Mouse (Mus musculus) bone marrow macrophage, adult 2 months (primary cell): ENCODE measurements around the gene Eif3f. TPM values are rescaled to one million over a fixed set of nuclear protein-coding genes. Genes with fewer than 3 reads are reported as not detected.

Source experiments
- H3K27ac ChIP-seq: 2 replicates; pipeline ENCODE4 v1.5.1; 2012; ENCODE audit warnings: low read depth, low read length; ENCODE audit not compliant: insufficient read depth
- H3K4me1 ChIP-seq: 2 replicates; pipeline ENCODE4 v1.6.1; 2012; ENCODE audit warnings: low read length; ENCODE audit not compliant: control insufficient read depth, insufficient read depth
- H3K4me3 ChIP-seq: 2 replicates; pipeline ENCODE4 v1.5.1; 2012; ENCODE audit warnings: mild to moderate bottlenecking, low read length, moderate library complexity; ENCODE audit not compliant: insufficient read depth
- CTCF ChIP-seq: IDR thresholded peaks from 2 replicates; pipeline ENCODE4 v1.5.1; 2012; ENCODE audit warnings: low read depth, mild to moderate bottlenecking, low read length, moderate library complexity
- POLR2A ChIP-seq: IDR thresholded peaks from 2 replicates; pipeline ENCODE4 v1.6.1; 2012; ENCODE audit warnings: mild to moderate bottlenecking, low read depth, low read length, borderline replicate concordance
- polyA plus RNA-seq: library from polyadenylated mRNA; stranded (reverse); fragments of >200 nt; gene quantifications from 2 replicates; pipeline ENCODE4 v1.2.4, GENCODE M21; 2012; ENCODE audit not compliant: missing spikeins, insufficient read depth, insufficient read length

The Eif3f gene
- polyA plus RNA-seq, 1 experiment, result 191 TPM

GRCm38 (mm10) chr7:108941466-108941865 lies 7.2 kb downstream of the Eif3f start:
- Histone ChIP-seq H3K4me3 (no peak overlapping the region), H3K27ac (no peak overlapping the region), H3K4me1 (no peaks in the 10 kb centered on the region)
- no peak for TF ChIP-seq CTCF
- no peak for TF ChIP-seq POLR2A

GRCm38 (mm10) chr7:108944002-108944401 lies 9.8 kb downstream of the Eif3f start:
- no peak for TF ChIP-seq POLR2A
- no peak for TF ChIP-seq CTCF
- no peak overlapping the region for H3K27ac ChIP-seq

GRCm38 (mm10) chr7:108948611-108949010 lies 14.4 kb downstream of the Eif3f start:
- no peak overlapping the region for H3K4me3 ChIP-seq
- 0 out of 2 replicates have a peak, but pooled peaks cover 2% of the 10 kb centered on the region for H3K4me1 ChIP-seq
- no peak for TF ChIP-seq POLR2A
- TF ChIP-seq CTCF, result no peak
- no peak overlapping the region for H3K27ac ChIP-seq

More at GRCm38 (mm10) chr7:108944002-108944401, 9.8 kb downstream of the Eif3f start:
- Histone ChIP-seq H3K4me1 (no peaks in the 10 kb centered on the region), H3K4me3 (no peak overlapping the region)

- TF ChIP-seq POLR2A (no peak), CTCF (no peak)
- Histone ChIP-seq H3K27ac (no peak overlapping the region), H3K4me1 (0 out of 2 replicates have a peak, but pooled peaks cover 2% of the 10 kb centered on the region), H3K4me3 (no peak overlapping the region)
These were observed 15.1 kb downstream of the Eif3f start for GRCm38 (mm10) chr7:108949301-108949700.

- peak within 1 kb of the TSS; percentile 24; the same call in 1 of the 2 replicates for H3K4me3 ChIP-seq
These were observed 16.1 kb downstream of the Eif3f start, which contains the start of gene Tub for GRCm38 (mm10) chr7:108950312-108950761. Gene Tub (plus strand): TSS chr7:108950338.

GRCm38 (mm10) chr7:108950762-108951331 lies 16.6 kb downstream of the Eif3f start:
- peak overlapping the region; percentile 24; the same call in 1 of the 2 replicates for H3K4me3 ChIP-seq

More at GRCm38 (mm10) chr7:108950312-108950761, 16.1 kb downstream of the Eif3f start, which contains the start of gene Tub:
- Histone ChIP-seq H3K27ac (no peak within 1 kb of the TSS), H3K4me1 (0 out of 2 replicates have a peak, but pooled peaks cover 2% of the 10 kb centered on the region)
- no peak for TF ChIP-seq CTCF
- no peak for TF ChIP-seq POLR2A

GRCm38 (mm10) chr7:108952801-108953200 lies 18.6 kb downstream of the Eif3f start:
- Histone ChIP-seq H3K27ac (no peak overlapping the region), H3K4me1 (peaks cover 4% of the 10 kb centered on the region; the same call in 1 of the 2 replicates), H3K4me3 (no peak overlapping the region)
- TF ChIP-seq CTCF (no peak), POLR2A (no peak)

More at GRCm38 (mm10) chr7:108950762-108951331, 16.6 kb downstream of the Eif3f start:
- Histone ChIP-seq H3K27ac (no peak overlapping the region), H3K4me1 (0 out of 2 replicates have a peak, but pooled peaks cover 2% of the 10 kb centered on the region)
- TF ChIP-seq CTCF, result no peak
- no peak for TF ChIP-seq POLR2A

GRCm38 (mm10) chr7:108954185-108954584 lies 20.0 kb downstream of the Eif3f start:
- H3K4me1 ChIP-seq, result peaks cover 4% of the 10 kb centered on the region; the same call in 1 of the 2 replicates
- no peak overlapping the region for H3K4me3 ChIP-seq
- no peak overlapping the region for H3K27ac ChIP-seq
- TF ChIP-seq CTCF, result peak; percentile 56
- no peak for TF ChIP-seq POLR2A

GRCm38 (mm10) chr7:108957734-108958133 lies 23.5 kb downstream of the Eif3f start:
- Histone ChIP-seq H3K4me3 (no peak overlapping the region), H3K27ac (no peak overlapping the region), H3K4me1 (peaks cover 4% of the 10 kb centered on the region; the same call in 1 of the 2 replicates)
- TF ChIP-seq POLR2A, result no peak
- TF ChIP-seq CTCF, result no peak

- H3K4me3 ChIP-seq, result no peak overlapping the region
- TF ChIP-seq POLR2A, result no peak
- peak; percentile 35; the same call in 1 of the 2 replicates for TF ChIP-seq CTCF
- H3K27ac ChIP-seq, result no peak overlapping the region
These were observed 31.8 kb downstream of the Eif3f start for GRCm38 (mm10) chr7:108965968-108966367.

More at GRCm38 (mm10) chr7:108965968-108966367, 31.8 kb downstream of the Eif3f start:
- no peaks in the 10 kb centered on the region for H3K4me1 ChIP-seq
